Mouse (Mus musculus) cerebellum, postnatal 10 days (tissue): Measurements from ENCODE around the gene Vps41.

ENCODE experiments used
- DNase-seq, 2 experiments: peaks; one replicate each; pipeline ENCODE4 v3.0.0; 2021; ENCODE audit warnings: mixed read lengths in 2 of 2

Vps41 gene

DNA sequence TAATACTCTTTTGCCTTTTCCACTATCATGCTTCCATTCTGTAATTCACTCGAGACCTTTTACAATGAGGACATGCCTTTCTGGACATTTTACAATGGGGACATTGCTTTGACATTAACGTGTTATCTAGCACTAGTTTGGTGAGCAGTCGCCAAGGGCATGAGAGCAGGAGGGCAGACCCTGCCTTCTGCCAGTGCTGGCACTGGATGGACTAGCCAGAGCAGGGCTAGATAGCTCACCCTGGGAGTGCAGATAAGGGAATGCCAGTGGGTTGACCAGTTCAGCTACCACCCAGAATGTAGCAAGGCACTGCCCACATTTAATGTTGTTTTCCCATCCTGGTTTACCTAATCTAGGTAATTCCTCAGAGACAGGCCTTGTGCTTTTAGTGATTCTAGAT, 179.7 kb downstream of the Vps41 start:
- peak in 1 of 2 experiments; percentile 10 for DNase-seq

DNA sequence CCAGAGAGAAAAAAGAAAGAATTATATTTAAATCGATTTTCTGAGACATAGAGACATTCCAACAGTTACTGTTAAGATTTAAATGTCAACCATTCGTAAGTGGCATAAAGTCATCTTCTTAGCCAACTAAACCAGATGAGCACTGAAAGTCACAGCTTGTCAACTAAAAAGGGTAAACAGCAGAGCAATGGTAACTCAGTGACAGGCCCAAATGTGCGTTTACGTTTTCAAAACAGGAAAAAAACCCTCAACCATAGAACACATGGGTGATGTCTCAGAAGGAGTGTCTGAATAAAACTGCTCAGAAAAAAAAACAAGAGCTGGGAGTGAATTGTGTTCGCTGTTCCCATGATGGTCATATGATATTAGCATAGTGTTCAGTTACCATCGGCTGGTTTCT, 186.5 kb downstream of the Vps41 start:
- no peak for DNase-seq

- DNase-seq, result no peak
These were observed 197.7 kb downstream of the Vps41 start for GRCm38 (mm10) chr13:18914774-18915173.
